Mouse (Mus musculus) ES-CJ7 (cell line): ENCODE data around the gene Olfr724.
"Not testable (repeated sequence)": the region's sequence is repeated elsewhere in the genome, so short reads cannot be mapped to it uniquely, and the experiment has no call there.

ENCODE experiments used
- DNase-seq: peaks from one replicate; pipeline ENCODE4 v3.0.0; 2011; ENCODE audit warnings: low read depth, low spot score

Olfr724 gene

DNA sequence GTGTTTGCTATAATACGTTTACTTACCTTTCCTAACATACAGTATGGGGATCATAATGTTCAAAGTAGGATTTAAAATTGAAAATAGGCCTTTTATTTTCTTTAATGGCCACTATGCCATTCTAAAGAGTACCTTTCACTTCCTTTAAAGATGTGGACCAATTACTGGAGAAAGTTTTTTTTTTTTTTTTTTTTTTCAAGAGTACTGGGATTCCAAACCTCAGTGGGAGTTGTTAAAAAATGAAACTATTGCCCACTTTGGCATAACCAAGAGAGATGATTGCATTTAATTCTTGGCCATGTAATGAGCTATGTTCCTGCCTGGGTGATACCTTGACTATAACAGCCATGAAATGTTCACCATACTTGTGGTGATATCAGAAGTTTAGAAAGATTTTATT lies at the start of gene Olfr724:
Gene Olfr724 (minus strand): TSS at position 101 of the 400 bp plus-strand sequence.
- DNase-seq = not testable (repeated sequence)

DNA sequence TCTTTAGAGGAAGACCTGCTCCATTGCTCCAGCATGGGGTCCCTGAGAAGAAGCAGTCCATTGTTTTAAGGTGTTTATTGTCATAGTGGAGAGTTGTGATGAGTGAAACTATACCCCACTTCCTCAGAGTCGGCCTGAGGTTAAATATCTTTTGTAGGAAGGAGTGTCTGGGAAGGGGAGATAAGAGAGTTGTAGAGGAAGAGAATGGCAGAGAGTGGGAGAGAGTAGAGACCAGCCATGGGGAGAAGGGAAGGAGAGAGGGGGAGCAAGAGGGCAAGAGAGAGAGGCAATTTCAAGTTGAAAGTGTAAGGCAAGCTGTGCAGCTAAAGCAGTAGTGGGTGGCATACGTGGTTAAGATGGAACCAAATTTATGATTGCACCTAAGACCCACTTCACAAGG lies 7.2 kb downstream of the Olfr724 start:
- no peak for DNase-seq

DNA sequence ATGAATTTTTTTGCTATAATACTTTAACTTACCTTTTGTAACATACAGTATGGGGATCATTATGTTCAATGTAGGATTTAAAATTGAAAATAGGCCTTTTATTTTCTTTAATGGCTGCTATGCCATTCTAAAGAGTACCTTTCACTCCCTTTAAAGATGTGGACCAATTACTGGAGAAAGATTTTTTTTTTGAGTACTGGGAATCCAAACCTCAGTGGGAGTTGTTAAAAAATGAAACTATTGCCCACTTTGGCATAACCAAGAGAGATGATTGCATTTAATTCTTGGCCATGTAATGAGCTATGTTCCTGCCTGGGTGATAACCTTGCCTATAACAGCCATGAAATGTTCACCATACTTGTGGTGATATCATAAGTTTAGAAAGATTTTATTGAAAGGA lies 31.4 kb downstream of the Olfr724 start, which contains the start of gene Olfr723:
Gene Olfr723 (minus strand): TSS at position 101 of the 400 bp plus-strand sequence.
- DNase-seq = not testable (repeated sequence)
